Mouse (Mus musculus) adrenal gland, postnatal 14 days (tissue): ENCODE data around the gene Cat. TPM values are rescaled to one million over a fixed set of nuclear protein-coding genes. Genes with fewer than 3 reads are reported as not detected.
A peak's percentile ranks its signal among the peaks of the same experiment; 100 is the strongest.

Experiments
- DNase-seq: peaks from one replicate; pipeline ENCODE4 v3.0.0; 2021; ENCODE audit warnings: mixed read lengths
- long read RNA-seq, 2 experiments: library from polyadenylated mRNA; stranded (forward); transcript quantifications; one replicate each; pipeline ENCODE4 v2.0.0; 2021
- total RNA-seq: library from RNA; stranded (reverse); gene quantifications from 2 replicates; pipeline ENCODE4 v1.2.3, GENCODE M21; 2021

Cat gene
- total RNA-seq: 475 and 505 TPM in 2 replicates
- long read RNA-seq, experiment 1, transcript Cat-201 (13 exons, 2,613 nt): major isoform, 321 of 343 reads
- long read RNA-seq, experiment 1, partial matches to known transcripts: 10 of 343 reads
- long read RNA-seq, experiment 1, other reads (novel, unspliced or antisense): 12 of 343 reads
- long read RNA-seq, experiment 2, transcript Cat-201 (13 exons, 2,613 nt): major isoform, 275 of 312 reads
- long read RNA-seq, experiment 2, partial matches to known transcripts: 27 of 312 reads
- long read RNA-seq, experiment 2, other reads (novel, unspliced or antisense): 10 of 312 reads

DNA sequence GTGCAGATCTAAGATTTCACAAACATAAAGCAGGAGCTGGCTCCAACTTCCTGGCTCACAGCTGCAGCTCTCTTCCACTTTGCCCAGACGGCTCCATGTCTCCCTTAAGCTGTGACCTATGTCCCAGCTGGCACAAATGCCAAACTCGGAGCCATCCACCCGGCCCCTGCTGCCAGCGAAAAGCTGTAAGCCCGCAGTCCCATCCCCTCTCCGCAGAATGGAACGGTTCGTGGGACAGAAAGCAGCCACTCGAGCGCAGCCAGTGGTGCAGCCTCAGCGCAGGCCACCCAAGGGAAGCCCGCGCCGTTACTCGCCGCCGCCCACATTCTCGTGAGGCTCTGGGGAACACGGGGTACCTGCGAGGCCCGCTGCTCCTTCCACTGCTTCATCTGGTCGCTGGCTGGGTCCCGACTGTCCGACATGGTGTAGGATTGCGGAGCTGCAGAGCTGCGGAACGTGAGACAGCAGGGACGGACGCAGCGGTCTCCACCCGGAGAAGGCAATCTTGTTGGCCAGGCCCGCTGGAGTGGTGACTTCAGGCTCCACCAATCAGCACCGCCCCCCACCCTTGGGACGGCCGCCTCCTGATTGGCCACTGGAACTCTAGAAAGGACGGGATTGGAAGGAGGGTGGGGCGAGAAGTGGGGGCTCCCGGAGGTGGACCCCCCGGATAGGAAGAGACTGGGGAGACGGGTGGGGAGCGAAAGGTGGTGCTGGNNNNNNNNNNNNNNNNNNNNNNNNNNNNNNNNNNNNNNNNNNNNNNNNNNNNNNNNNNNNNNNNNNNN lies at the start of gene Cat:
TSS of gene Cat (minus strand) at position 544 of the 785 bp plus-strand sequence.
- DNase-seq: peak; percentile 98

DNA sequence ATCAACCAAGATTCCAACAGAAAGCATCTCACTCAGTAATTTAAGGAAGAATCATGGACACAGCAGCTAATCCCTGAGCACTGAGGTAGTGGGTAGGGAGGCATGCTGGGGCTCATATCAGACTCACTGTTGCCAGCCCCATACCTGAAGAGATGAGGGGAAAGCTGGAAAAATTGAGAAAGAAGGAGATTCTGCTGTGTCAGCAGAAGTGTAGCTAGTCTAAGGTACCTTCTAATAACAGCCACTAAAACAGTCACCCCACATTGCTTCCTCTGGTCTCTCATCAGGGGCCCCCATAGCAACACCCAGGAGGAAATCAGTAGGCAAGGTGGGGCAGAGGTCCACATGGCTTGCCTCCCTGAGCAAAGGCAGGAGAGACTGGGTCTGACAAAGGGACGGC lies 40.6 kb upstream of the Cat start:
- no peak for DNase-seq

DNA sequence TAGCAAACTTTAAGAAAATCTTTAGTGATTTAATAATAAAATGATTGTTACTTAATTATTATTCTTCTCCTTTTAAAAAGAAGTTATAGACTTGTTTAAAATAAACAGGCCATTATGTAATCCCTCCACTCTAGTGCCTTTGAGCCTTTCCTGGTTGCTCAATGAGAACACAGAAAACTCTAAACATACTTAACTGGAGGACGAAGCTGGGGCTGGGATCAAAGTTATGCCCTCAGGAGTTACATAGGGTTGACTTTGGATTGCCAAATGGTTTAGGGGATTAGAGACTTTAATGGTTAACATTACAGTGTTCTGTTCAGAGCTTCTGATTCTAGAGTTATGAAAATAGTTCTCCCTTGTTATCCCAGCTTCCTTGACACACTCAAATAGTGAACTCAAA lies 31.5 kb upstream of the Cat start:
- no peak for DNase-seq

GRCm38 (mm10) chr2:103515513-103516180 lies 30.7 kb upstream of the Cat start:
- no peak for DNase-seq

DNA sequence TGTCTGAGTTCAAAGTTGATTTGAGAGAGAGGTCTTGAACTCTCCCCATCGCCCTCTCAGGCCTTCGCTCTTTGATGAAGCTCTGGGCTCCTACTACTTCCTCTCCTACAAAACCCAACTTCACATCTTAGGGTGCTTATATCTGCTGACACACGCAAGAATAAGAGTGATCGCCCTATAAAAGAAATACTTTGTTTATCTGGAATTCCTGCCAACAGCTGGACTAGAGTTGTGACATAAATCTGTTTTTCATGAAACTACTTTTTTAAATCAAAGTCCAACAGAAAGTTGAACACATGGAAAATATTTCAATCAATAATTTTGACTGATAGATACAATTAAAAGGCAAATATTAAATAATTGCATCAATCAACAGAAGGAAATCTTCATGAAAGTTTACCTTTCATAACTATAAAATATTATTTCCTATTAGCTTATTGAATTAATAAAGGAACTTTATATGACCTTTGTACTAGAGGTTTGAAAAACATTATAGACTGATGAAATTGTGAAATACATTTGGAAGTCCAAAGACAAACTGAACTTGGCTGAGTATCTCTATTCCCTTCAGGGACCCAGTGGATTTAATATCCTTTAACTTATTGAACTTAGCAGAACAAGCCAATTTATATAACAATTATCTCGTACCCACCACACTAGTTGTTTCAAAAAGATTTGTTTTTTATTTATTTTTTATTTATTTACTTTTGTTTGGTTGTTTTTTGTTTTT lies 27.3 kb upstream of the Cat start:
- no peak for DNase-seq

DNA sequence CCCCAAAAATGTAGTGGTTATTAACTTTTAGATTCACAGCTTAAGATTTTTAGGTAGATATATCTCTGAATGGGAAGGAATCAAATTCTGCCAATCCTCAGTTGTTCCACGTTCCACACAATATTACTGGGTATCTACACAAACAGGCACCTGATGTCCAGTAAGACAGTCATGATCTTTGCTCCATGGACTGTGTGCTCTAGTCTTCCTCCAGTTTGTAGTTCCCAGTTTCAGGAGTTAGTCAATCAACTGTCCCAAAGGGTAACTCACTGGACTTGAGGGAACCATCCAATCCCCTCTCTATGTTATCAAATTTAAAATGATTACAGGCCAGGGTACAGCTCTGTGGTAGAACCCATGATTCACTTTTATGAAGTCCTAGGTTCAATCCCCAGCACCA lies 26.7 kb upstream of the Cat start:
- DNase-seq: no peak

GRCm38 (mm10) chr2:103511042-103511441 lies 26.1 kb upstream of the Cat start:
- no peak for DNase-seq

DNA sequence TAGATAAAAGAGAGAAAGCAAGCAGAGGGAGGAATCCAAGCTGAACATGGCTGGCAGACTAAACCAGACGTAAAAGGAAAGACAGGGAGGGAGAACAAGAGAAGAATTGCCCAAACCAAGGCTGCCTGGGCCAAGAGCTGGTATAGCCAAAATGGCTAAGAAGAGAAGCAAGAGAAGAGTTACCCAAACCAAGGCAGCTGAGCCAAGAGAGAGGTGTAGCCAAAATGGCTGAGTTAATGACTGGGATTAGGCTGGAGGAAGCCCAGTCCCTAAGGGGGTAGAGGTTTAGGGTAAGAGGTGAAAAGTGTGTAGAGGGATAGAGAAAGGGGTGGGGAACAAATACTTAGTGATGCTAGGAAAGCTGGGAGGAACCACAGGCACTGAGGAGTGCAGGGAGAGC lies 22.7 kb upstream of the Cat start:
- no peak for DNase-seq

DNA sequence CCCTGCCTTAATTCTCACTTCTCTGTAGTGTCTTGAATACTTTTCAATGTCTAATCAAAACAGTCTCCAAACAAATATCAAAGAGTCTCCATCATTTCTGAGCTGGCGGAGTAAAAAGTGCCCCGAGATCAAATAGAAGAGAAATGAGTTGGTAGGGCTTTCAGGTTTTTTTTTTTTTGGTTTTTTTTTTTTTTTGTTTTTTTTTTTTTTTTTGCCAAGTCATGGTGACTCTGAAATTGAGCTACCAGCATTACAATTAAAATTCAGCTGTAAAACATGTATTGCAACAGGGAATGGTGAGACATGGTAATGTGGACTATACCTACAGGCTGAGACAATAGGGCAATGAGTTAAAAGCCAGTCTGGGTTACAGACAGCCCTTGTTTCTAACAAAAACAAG lies 21.0 kb upstream of the Cat start:
- no peak for DNase-seq

GRCm38 (mm10) chr2:103504463-103504862 lies 19.5 kb upstream of the Cat start:
- DNase-seq: no peak

GRCm38 (mm10) chr2:103500769-103501168 lies 15.8 kb upstream of the Cat start:
- no peak for DNase-seq

DNA sequence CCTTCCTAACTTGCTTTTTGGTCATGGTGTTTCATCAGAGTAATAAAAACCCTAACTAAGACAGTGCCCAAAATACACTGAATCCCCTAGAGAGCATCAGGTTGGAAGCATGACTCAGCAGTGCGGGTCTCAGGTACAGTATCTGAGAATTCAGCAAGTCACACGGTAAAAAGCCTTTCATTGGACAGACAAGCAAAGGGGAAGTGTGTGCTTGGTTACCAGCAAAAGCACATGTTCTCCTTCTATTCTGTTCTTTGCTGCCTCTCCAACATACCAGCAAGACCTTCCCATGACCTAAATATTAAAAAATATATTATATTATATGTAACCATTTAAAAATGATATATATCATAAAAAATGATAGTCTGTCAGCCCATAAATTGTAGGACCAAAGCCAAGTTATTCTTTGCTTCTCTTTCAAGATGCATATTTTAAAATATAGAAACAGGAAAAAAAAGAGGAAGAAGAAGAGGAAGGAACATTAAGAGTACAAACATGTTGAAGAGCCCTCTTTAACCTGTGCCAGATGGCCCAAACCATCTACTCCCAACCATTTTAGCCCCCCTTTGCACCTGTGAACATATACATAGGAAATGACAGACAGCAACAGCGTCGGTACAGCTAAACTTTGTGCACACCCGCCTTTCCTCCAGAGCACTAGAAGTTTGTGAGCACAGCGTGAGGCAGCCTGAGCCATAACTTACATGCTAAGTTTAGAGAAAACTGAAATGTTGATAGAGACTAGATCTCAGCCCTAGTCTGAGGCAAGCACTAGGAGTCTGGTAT lies 10.9 kb upstream of the Cat start:
- no peak for DNase-seq

- no peak for DNase-seq
Measured at GRCm38 (mm10) chr2:103493827-103494226, 8.9 kb upstream of the Cat start.

GRCm38 (mm10) chr2:103492526-103492925 lies 7.6 kb upstream of the Cat start:
- peak; percentile 7 for DNase-seq

DNA sequence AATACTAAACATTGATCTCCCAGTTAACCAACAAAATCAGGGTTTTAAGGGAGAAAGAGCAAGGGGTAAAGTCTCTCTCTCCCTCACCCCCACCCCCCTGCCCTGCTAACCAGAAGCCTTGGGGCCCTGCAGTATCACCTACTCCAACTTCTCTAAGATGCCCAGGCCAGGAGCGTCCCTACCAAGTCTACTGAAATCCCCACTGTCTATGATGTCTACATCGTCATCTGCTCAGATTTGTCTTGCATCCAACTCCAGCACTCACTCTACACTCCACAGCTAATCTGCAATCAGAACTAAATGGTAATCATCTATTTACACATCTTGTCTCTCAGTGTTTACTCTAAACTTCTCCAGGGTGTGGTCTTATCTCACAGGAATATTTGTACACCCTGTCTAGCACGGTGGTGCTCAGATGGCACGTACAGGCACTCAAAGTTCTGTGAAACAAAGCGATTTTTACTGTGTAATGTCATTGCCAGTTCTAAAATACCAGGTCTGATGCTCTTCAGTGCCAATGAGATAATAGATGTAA lies 907 bp downstream of the Cat start:
- DNase-seq: no peak

- no peak for DNase-seq
Measured at GRCm38 (mm10) chr2:103483289-103483985, 1.5 kb downstream of the Cat start.

DNA sequence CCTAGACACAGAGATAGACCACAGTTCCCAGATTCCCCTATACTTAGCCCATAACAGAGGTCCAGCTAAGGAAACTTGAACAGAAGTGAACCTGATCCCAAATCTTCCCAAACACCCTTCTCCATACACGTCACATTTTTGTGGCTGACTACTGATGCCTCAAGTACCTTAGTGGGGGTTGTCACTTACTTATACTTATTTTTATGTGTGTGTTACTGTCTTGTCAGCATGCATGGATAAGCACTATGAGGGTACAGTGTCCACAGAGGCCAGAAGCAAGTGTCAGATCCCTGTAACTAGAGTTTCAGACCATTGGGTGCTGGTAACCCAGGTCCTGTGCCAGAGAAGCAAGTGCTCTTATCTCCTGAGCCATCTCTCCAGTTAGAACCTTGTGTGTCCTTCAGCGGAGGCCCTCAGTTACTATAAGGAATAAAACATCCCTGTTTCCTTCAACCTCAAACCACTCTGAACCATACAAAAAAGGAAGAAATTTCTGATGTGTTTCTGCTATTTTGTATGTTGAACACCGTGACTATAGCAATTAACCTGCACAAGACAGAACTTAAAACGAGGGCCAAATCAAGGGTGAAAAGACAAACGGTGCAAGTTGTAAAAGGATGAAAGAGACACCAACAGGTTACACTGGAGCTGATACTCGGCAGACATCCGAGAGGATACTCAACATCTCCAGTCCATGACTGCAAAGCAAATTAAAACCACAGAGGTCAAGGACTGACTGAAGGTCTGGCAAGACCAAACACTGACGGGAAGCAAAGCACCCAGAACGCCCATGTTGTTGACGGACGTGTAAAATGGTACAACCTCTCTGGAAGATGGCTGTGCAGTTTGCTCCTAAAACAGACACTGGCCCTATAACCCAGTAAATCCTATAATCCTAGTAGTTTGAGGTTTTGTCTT lies 3.4 kb downstream of the Cat start:
- peak; percentile 20 for DNase-seq

DNA sequence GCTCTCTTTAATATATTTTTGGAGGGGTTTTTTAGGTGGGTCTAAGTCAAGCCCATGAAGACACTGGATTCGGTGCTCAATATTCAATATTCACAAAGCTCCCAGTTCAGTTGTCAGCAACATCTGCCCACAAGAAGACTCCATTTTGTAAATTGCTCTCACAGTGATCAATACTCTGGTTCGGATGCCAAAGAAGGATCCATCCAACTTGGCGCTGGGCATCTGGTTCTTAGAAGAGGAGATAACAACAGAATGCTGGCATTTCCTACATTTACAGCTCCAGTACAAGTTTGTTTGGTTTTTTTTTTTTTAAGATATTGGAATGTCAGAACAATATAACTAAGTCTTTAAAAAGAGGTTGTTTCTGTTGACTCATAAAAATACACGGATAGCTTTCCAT lies 4.1 kb downstream of the Cat start:
- no peak for DNase-seq

- DNase-seq: peak; percentile 22
Measured at GRCm38 (mm10) chr2:103480240-103480639, 4.7 kb downstream of the Cat start.

GRCm38 (mm10) chr2:103478326-103478725 lies 6.6 kb downstream of the Cat start:
- no peak for DNase-seq
